Comparison of ENCODE assay signal across 8 mouse cellular contexts in the genomic region with DNA sequence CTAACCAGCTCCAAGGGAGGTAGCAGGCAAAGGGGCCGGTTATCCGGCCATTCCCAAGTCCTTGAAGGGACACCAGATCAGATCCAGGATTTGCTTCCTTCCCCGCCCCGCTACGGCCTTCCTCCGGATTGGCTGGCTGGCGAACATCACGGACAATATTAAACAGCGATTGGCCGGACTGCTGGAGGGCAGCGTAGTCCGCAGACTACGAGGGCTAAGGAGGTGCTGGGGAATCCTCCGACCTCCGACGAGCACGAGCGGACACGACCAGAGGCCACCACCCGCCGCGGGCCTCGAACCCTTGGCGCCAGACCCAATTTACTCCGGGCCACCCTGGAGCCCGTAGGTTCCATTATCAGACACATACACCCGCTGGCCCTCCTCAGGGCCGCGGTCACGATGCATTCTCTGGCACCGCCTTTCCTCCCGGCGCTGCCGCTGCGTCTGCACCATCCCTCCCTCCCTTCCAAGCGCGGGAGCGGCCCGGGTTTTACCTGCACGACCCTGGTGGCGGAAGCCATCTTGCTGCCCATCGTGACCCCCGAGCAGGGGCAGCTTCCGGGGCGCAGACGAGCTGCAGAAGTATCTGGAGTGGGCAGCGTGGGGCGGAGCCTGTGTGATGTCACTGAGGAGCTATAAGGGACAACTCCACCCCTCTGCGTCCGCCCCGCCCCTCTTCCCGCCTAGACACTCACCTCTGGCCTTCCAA. TPM values are rescaled to one million over a fixed set of nuclear protein-coding genes. Genes with fewer than 3 reads are reported as not detected.
DNase-seq lines count a peak whose midpoint lies in the region; ATAC-seq lines count a peak whose summit lies in the region.

Gene Mrps36, minus strand, starts transcription at position 624 of the 709 bp plus-strand sequence.

- H3K4me1 ChIP-seq in hindbrain, embryonic 12.5 days: peaks cover 5% of the 10 kb centered on the region; the same call in 1 of the 2 replicates

- ATAC-seq in hindbrain, embryonic 12.5 days (ENCODE audit: low FRiP score): peak; percentile 98

- no peaks in the 10 kb centered on the region for H3K9me3 ChIP-seq in hindbrain, embryonic 12.5 days (replicated peaks)

- H3K4me3 ChIP-seq in hindbrain, embryonic 12.5 days: peak within 1 kb of the TSS; percentile 81

- peak within 1 kb of the TSS; percentile 96 for H3K27ac ChIP-seq in hindbrain, embryonic 12.5 days

- WGBS in hindbrain, embryonic 12.5 days: under 1% methylated on average over 52 of the region's 52 CpGs

- peak within 1 kb of the TSS; percentile 63 for H3K4me2 ChIP-seq in hindbrain, embryonic 12.5 days (replicated peaks)

- H3K27me3 ChIP-seq in hindbrain, embryonic 12.5 days: no peaks in the 10 kb centered on the region

- DNase-seq in Muller cell, postnatal 12 days (ENCODE audit: inconsistent ontology term): peak; percentile 96
- DNase-seq in cerebellum, adult 9-11 months: peak; percentile 98
- peak; percentile 89 to 90 for DNase-seq in frontal cortex, postnatal 10 days (ENCODE audit: low spot score in 2 of 2)
- DNase-seq in layer of hippocampus, postnatal 14 days (ENCODE audit: low spot score in 2 of 2): peak; percentile 87 to 92
- peak; percentile 95 for DNase-seq in lung, postnatal 14 days
- peak; percentile 79 for DNase-seq in retina, adult 2 months (ENCODE audit: low read depth, low spot score)
- peak; percentile 94 to 95 for DNase-seq in thymus, postnatal 36 days

- H3K36me3 ChIP-seq in hindbrain, embryonic 12.5 days: no peaks in the 10 kb centered on the region

- peak within 1 kb of the TSS; percentile 79 for H3K9ac ChIP-seq in hindbrain, embryonic 12.5 days

RNA-seq across cellular contexts. Expression of gene Mrps36, which starts in this region (rescaled TPM):
- 111 and 118 TPM in 2 replicates for polyA plus RNA-seq in hindbrain, embryonic 12.5 days (2016; fragmentation: Nextera tagmentation; extraction: Ambion mirVana)
- total RNA-seq in layer of hippocampus, postnatal 14 days (2021): 10 to 100 TPM; 49.0 to 58.9 TPM

Comparison
In these comparisons a context has a peak if more than half of its experiments do, and no peak if none do; other contexts are left out.
1. Peak in every context shown above with its lines: DNase-seq, ATAC-seq, H3K4me3 ChIP-seq and H3K27ac ChIP-seq.